Mouse (Mus musculus): ENCODE measurements around the gene Tmem127.

- TF ChIP-seq POLR2A (IDR thresholded peaks at IDR 0.05; ENCODE audit: borderline replicate concordance, extremely low read depth, low read depth, low read length) (no peak), CTCF (IDR thresholded peaks at IDR 0.05; ENCODE audit: insufficient read depth, low read length) (no peak)
These were observed 30.0 kb upstream of the Tmem127 start for GRCm38 (mm10) chr2:127217746-127218145.
